Mouse (Mus musculus) liver, adult (tissue): ENCODE results near the gene Gm20920.
"Not testable (repeated sequence)": the region's sequence is repeated elsewhere in the genome, so short reads cannot be mapped to it uniquely, and the experiment has no call there.

ENCODE experiments used
- GATA4 ChIP-seq: IDR thresholded peaks from 2 replicates; pipeline ENCODE4 v1.6.1; 2014; ENCODE audit warnings: mild to moderate bottlenecking, low read length; ENCODE audit not compliant: insufficient replicate concordance

The Gm20920 gene

GRCm38 (mm10) chrY:51851820-51852219 is at the start of gene Gm20920:
TSS of gene Gm20920 (plus strand) at chrY:51852120.
- not testable (repeated sequence) for TF ChIP-seq GATA4
